Comparison of ENCODE assay signal across 25 mouse cellular contexts in the genomic region with DNA sequence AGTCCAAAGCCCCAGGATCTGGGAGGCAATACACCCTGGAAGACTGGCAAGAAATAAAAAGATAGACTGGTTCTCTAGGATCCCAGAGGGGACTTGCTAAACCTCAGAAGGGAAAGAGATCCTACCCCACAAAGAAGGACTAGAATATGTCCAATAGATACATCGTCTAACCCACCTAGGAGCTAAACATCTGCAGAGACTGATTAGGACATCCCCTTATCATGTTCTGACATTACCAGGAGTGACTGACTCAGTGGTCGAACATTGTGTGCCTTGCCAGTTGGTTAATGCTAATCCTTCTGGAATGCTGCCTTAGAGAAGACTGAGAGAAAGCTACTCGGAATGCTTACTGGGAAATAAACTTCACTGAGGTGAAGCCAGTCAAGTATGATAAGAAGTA. TPM values are rescaled to one million over a fixed set of nuclear protein-coding genes. Genes with fewer than 3 reads are reported as not detected.
DNase-seq lines count a peak whose midpoint lies in the region; ATAC-seq lines count a peak whose summit lies in the region.
"Had no signal": no experiment of that assay in that cellular context is flagged by ENCODE, and none has a peak within 500 bp of the region (broad histone marks: within the 10 kb centered on the region; RNA-seq: fewer than 3 reads in every experiment).

No protein-coding gene starts in this region.

- H3K9me3 ChIP-seq in megakaryocyte, embryonic 14.5 days = peaks cover 4% of the 10 kb centered on the region; the same call in 1 of the 2 replicates
- H3K9me3 ChIP-seq: embryonic facial prominence, embryonic 10.5 days; embryonic facial prominence, embryonic 12.5 days; forebrain, embryonic 13.5 days; forebrain, embryonic 15.5 days; G1E had no signal

- DNase-seq in right cerebral cortex, postnatal 10 days (ENCODE audit: low spot score in 2 of 2) = no peak
- DNase-seq in lung, postnatal 36 days = no peak
- no peak for DNase-seq in cerebellum, postnatal 25 days
- DNase-seq: adrenal gland, adult 2 months; adrenal gland, postnatal 10 days; adrenal gland, postnatal 25 days; cerebellum, adult 11-12 months; cerebellum, adult 2 months; cerebellum, adult 9-10 months; cerebellum, postnatal 10 days; cerebellum, postnatal 36 days; forebrain, postnatal 0 days had no signal

- H3K27me3 ChIP-seq in megakaryocyte, embryonic 14.5 days (replicated peaks) = no peaks in the 10 kb centered on the region
- H3K27me3 ChIP-seq: CH12.LX; embryonic facial prominence, embryonic 12.5 days; forebrain, embryonic 13.5 days; forebrain, embryonic 15.5 days had no signal

- no peak for ATAC-seq in megakaryocyte, adult 5-6 weeks (ENCODE audit: poor library complexity, severe bottlenecking)
- peak; percentile 24 for ATAC-seq in common myeloid progenitor, adult 5-6 weeks (replicated peaks; ENCODE audit: low read depth, poor library complexity, severe bottlenecking)
- ATAC-seq: CD4-positive, CD25-positive, alpha-beta regulatory T cell, adult 4 months; forebrain, embryonic 13.5 days; forebrain, embryonic 15.5 days; forebrain, postnatal 0 days had no signal

- H3K27ac ChIP-seq in macrophage = peak overlapping the region; percentile 91
- H3K27ac ChIP-seq: embryonic facial prominence, embryonic 10.5 days; embryonic facial prominence, embryonic 12.5 days; forebrain, embryonic 13.5 days; forebrain, embryonic 15.5 days had no signal

- H3K36me3 ChIP-seq in megakaryocyte, embryonic 14.5 days (replicated peaks; ENCODE audit: low read length) = peaks cover 6% of the 10 kb centered on the region
- no peaks in the 10 kb centered on the region for H3K36me3 ChIP-seq in macrophage (ENCODE audit: inconsistent target)
- H3K36me3 ChIP-seq: embryonic facial prominence, embryonic 10.5 days; embryonic facial prominence, embryonic 12.5 days; forebrain, embryonic 15.5 days; G1E had no signal

- H3K4me3 ChIP-seq in megakaryocyte, embryonic 14.5 days (replicated peaks) = peak overlapping the region; percentile 74
- peak overlapping the region; percentile 38; the same call in 1 of the 2 replicates for H3K4me3 ChIP-seq in macrophage (ENCODE audit: inconsistent target)
- H3K4me3 ChIP-seq: embryonic facial prominence, embryonic 10.5 days; embryonic facial prominence, embryonic 12.5 days; erythroblast, embryonic 14.5 days; forebrain, embryonic 13.5 days; forebrain, embryonic 15.5 days had no signal

- 58% methylated on average over 3 of the region's 3 CpGs for WGBS in macrophage (ENCODE audit: missing documents)

- peaks cover 48% of the 10 kb centered on the region for H3K4me1 ChIP-seq in megakaryocyte, embryonic 14.5 days
- H3K4me1 ChIP-seq: embryonic facial prominence, embryonic 10.5 days; embryonic facial prominence, embryonic 12.5 days; forebrain, embryonic 13.5 days; forebrain, embryonic 15.5 days had no signal

- peaks cover 70% of the 10 kb centered on the region for H3K79me2 ChIP-seq in macrophage (ENCODE audit: inconsistent target)

RNA-seq across cellular contexts. Expression of gene Lilrb4a, which starts 38.7 kb away (rescaled TPM):
- polyA plus RNA-seq in megakaryocyte, embryonic 14.5 days (2012; ENCODE audit: insufficient read depth, low replicate concordance) = 9.5 and 63.1 TPM in 2 replicates
- 925 and 1,007 TPM in 2 replicates for total RNA-seq in megakaryocyte, adult 5-6 weeks (2015)
- 681 and 727 TPM in 2 replicates for total RNA-seq in megakaryocyte, adult 5-6 weeks (2017)
- 11.6 and 17.0 TPM in 2 replicates for total RNA-seq in common myeloid progenitor, adult 5-6 weeks (2017)
- over 10,000 TPM in 5 of 26 experiments, 1,000 to 10,000 TPM in 21; 2,550 to 14,518 (median 6,614) TPM for total RNA-seq in macrophage (2018; cell fraction: chromatin; rRNA removed)
- total RNA-seq in macrophage (2018; cell fraction: cytosol; rRNA removed) = 100 to 1,000 TPM; 351 to 962 (median 537) TPM
- total RNA-seq in macrophage (2018; cell fraction: nucleus; rRNA removed) = over 10,000 TPM in 2 of 26 experiments, 1,000 to 10,000 TPM in 24; 2,722 to 11,633 (median 5,431) TPM
- polyA plus RNA-seq in macrophage (2018) = 365 to 1,114 TPM (median 480 TPM) in 3 replicates
- polyA plus RNA-seq: G1E had no signal

RNA-seq across cellular contexts. Expression of gene Lilr4b, which starts 49.1 kb away (rescaled TPM):
- 12.6 and 37.6 TPM in 2 replicates for polyA plus RNA-seq in megakaryocyte, embryonic 14.5 days (2012; ENCODE audit: insufficient read depth, low replicate concordance)
- 418 and 485 TPM in 2 replicates for total RNA-seq in megakaryocyte, adult 5-6 weeks (2015)
- 237 and 284 TPM in 2 replicates for total RNA-seq in megakaryocyte, adult 5-6 weeks (2017)
- 8.1 and 11.0 TPM in 2 replicates for total RNA-seq in common myeloid progenitor, adult 5-6 weeks (2017)
- over 10,000 TPM in 4 of 26 experiments, 1,000 to 10,000 TPM in 22; 1,562 to 16,529 (median 4,877) TPM for total RNA-seq in macrophage (2018; cell fraction: chromatin; rRNA removed)
- 1,000 to 10,000 TPM in 7 of 26 experiments, 100 to 1,000 TPM in 19; 504 to 1,328 (median 830) TPM for total RNA-seq in macrophage (2018; cell fraction: cytosol; rRNA removed)
- total RNA-seq in macrophage (2018; cell fraction: nucleus; rRNA removed) = over 10,000 TPM in 5 of 26 experiments, 1,000 to 10,000 TPM in 21; 2,167 to 13,003 (median 5,289) TPM
- polyA plus RNA-seq in macrophage (2018) = 624 to 1,366 TPM (median 950 TPM) in 3 replicates
- total RNA-seq: forebrain, postnatal 0 days had no signal
- polyA plus RNA-seq: embryonic facial prominence, embryonic 10.5 days; forebrain, embryonic 11.5 days; forebrain, embryonic 13.5 days; forebrain, embryonic 15.5 days; G1E had no signal

RNA-seq across cellular contexts. Expression of gene Gm49339, which starts 49.1 kb away (rescaled TPM):
- 3.4 TPM in 1 of 2 replicates, not detected in the other for polyA plus RNA-seq in megakaryocyte, embryonic 14.5 days (2012; ENCODE audit: insufficient read depth, low replicate concordance)
- 18.4 and 53.3 TPM in 2 replicates for total RNA-seq in megakaryocyte, adult 5-6 weeks (2015)
- 25.7 and 36.4 TPM in 2 replicates for total RNA-seq in megakaryocyte, adult 5-6 weeks (2017)
- total RNA-seq in common myeloid progenitor, adult 5-6 weeks (2017) = not detected in 2 replicates
- total RNA-seq in macrophage (2018; cell fraction: chromatin; rRNA removed) = 1,000 to 10,000 TPM in 1 of 26 experiments, 100 to 1,000 TPM in 25; 130 to 1,055 (median 342) TPM
- 100 to 1,000 TPM; 319 to 759 (median 483) TPM for total RNA-seq in macrophage (2018; cell fraction: cytosol; rRNA removed)
- total RNA-seq in macrophage (2018; cell fraction: nucleus; rRNA removed) = 1,000 to 10,000 TPM in 8 of 26 experiments, 100 to 1,000 TPM in 18; 351 to 1,847 (median 599) TPM
- polyA plus RNA-seq in macrophage (2018) = 497 to 1,039 TPM (median 515 TPM) in 3 replicates
- polyA plus RNA-seq: cerebellum, adult 2 months; embryonic facial prominence, embryonic 10.5 days; embryonic facial prominence, embryonic 12.5 days; erythroblast, embryonic 14.5 days; forebrain, embryonic 11.5 days; forebrain, embryonic 13.5 days; forebrain, embryonic 15.5 days; G1E had no signal

Comparison
In these comparisons a context has a peak if more than half of its experiments do, and no peak if none do; other contexts are left out.
1. RNA of gene Lilrb4a, which starts 38.7 kb away (total RNA-seq): 681 to 1,007 TPM in megakaryocyte, adult 5-6 weeks; 11.6 to 17.0 TPM in common myeloid progenitor, adult 5-6 weeks; every median in the first group is over 10 times any median in the second.
2. RNA of gene Lilr4b, which starts 49.1 kb away (total RNA-seq): 237 to 485 TPM in megakaryocyte, adult 5-6 weeks; 8.1 to 11.0 TPM in common myeloid progenitor, adult 5-6 weeks; every median in the first group is over 10 times any median in the second.
3. RNA of gene Gm49339, which starts 49.1 kb away (total RNA-seq): 18.4 to 53.3 TPM in megakaryocyte, adult 5-6 weeks; not detected in common myeloid progenitor, adult 5-6 weeks; every median in the first group is over 10 times any median in the second.